19 mouse cellular contexts compared by ENCODE assay signal in the genomic region with DNA sequence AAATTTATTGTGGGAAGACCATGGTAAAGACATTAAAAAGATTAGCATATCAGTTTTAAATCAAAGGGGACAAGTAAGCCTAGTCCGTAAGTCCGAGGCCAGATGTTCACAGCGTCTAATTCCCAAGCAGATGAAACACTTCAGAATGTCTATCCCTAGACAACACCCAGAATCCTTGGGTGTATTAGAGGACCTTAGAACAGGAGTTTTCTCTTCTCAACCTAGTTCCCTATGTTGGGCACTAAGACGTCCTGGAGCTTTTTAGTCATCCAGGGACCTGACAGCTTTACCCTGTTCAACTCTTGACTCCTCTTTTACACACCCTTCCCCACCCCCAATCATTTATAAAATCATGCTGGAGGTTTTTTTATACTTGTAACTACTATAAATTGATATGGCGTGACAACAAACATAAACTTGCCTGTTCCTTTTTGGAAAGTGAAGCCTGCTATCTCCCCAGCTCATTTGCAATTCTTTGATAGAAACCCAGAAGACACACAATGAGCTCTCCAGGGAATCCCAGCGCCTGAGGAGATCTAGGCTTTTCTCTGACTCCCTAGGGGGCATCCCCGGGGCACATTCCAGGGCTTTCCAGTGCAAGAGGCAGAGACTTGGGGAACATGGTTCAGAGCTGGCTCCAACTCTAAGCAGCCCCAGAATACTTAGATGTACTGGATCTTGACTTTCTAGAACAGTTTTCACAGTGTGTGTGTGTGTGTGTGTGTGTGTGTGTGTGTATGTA.
DNase-seq lines count a peak whose midpoint lies in the region; ATAC-seq lines count a peak whose summit lies in the region.
"Had no signal": no experiment of that assay in that cellular context is flagged by ENCODE, and none has a peak within 500 bp of the region (broad histone marks: within the 10 kb centered on the region; RNA-seq: fewer than 3 reads in every experiment).

No protein-coding gene starts in this region.

- no peak for ATAC-seq in kidney, embryonic 14.5 days (ENCODE audit: low FRiP score, low TSS enrichment)
- ATAC-seq in neural tube, embryonic 15.5 days (ENCODE audit: low FRiP score) = no peak
- no peak for ATAC-seq in forebrain, embryonic 14.5 days
- ATAC-seq: hindbrain, postnatal 0 days had no signal

- H3K36me3 ChIP-seq in kidney, embryonic 14.5 days (ENCODE audit: control insufficient read depth, insufficient read depth, low read length) = no peaks in the 10 kb centered on the region
- no peaks in the 10 kb centered on the region for H3K36me3 ChIP-seq in neural tube, embryonic 15.5 days
- H3K36me3 ChIP-seq in forebrain, embryonic 14.5 days (ENCODE audit: control insufficient read depth, insufficient read depth, low read length) = no peaks in the 10 kb centered on the region
- H3K36me3 ChIP-seq: forebrain, embryonic 12.5 days; hindbrain, embryonic 10.5 days had no signal

- 52% methylated on average over 7 of the region's 7 CpGs for WGBS in kidney, embryonic 14.5 days
- WGBS in neural tube, embryonic 15.5 days = 29% methylated on average over 7 of the region's 7 CpGs
- WGBS in forebrain, embryonic 14.5 days = 41% methylated on average over 7 of the region's 7 CpGs

- DNase-seq in kidney, adult 9 months = peak; percentile 29
- DNase-seq in lung, postnatal 36 days = peak; percentile 16
- DNase-seq in lung, postnatal 14 days = no peak
- DNase-seq in Muller cell, postnatal 12 days (ENCODE audit: inconsistent ontology term) = peak; percentile 42
- DNase-seq in adipocyte (ENCODE audit: low spot score) = peak; percentile 25
- DNase-seq in forebrain, embryonic 14.5 days (ENCODE audit: low spot score) = no peak
- DNase-seq: cerebellum, adult 8-10 months; gastrocnemius, postnatal 14 days; heart, adult 2 months; layer of hippocampus, adult 9-11 months; left cerebral cortex, postnatal 4 days; liver; thymus, adult 2 months had no signal

- no peak overlapping the region for H3K27ac ChIP-seq in kidney, embryonic 14.5 days (ENCODE audit: low read depth, low read length)
- no peak overlapping the region for H3K27ac ChIP-seq in neural tube, embryonic 15.5 days (replicated peaks)
- no peak overlapping the region for H3K27ac ChIP-seq in forebrain, embryonic 14.5 days (ENCODE audit: low read depth, low read length)
- H3K27ac ChIP-seq: forebrain, embryonic 12.5 days; heart, adult 2 months; hindbrain, embryonic 10.5 days; hindbrain, postnatal 0 days; left cerebral cortex, adult 2 months had no signal

- H3K9ac ChIP-seq in kidney, embryonic 14.5 days (ENCODE audit: low read depth, low read length) = no peak overlapping the region
- H3K9ac ChIP-seq in neural tube, embryonic 15.5 days (replicated peaks) = no peak overlapping the region
- no peak overlapping the region for H3K9ac ChIP-seq in forebrain, embryonic 14.5 days (ENCODE audit: low read length)
- H3K9ac ChIP-seq: forebrain, embryonic 12.5 days had no signal

- H3K4me2 ChIP-seq in kidney, embryonic 14.5 days (replicated peaks; ENCODE audit: low read depth, low read length) = no peak overlapping the region
- H3K4me2 ChIP-seq in neural tube, embryonic 15.5 days = no peak overlapping the region
- no peak overlapping the region for H3K4me2 ChIP-seq in forebrain, embryonic 14.5 days (ENCODE audit: low read length)
- H3K4me2 ChIP-seq: forebrain, embryonic 12.5 days had no signal

- no peak overlapping the region for H3K4me3 ChIP-seq in kidney, embryonic 14.5 days (ENCODE audit: low read length)
- H3K4me3 ChIP-seq in neural tube, embryonic 15.5 days (replicated peaks) = no peak overlapping the region
- H3K4me3 ChIP-seq in forebrain, embryonic 14.5 days (ENCODE audit: low read depth, low read length) = no peak overlapping the region
- H3K4me3 ChIP-seq: forebrain, embryonic 12.5 days; heart, adult 2 months; hindbrain, embryonic 10.5 days; left cerebral cortex, adult 2 months had no signal

- H3K4me1 ChIP-seq in kidney, embryonic 14.5 days (ENCODE audit: control insufficient read depth, insufficient read depth, low read length) = peaks cover 8% of the 10 kb centered on the region; the same call in 1 of the 2 replicates
- H3K4me1 ChIP-seq in neural tube, embryonic 15.5 days = peaks cover 7% of the 10 kb centered on the region; the same call in 1 of the 2 replicates
- peaks cover 10% of the 10 kb centered on the region; the same call in 1 of the 2 replicates for H3K4me1 ChIP-seq in forebrain, embryonic 14.5 days (ENCODE audit: control insufficient read depth, insufficient read depth, low read length)

- no peaks in the 10 kb centered on the region for H3K27me3 ChIP-seq in kidney, embryonic 14.5 days (ENCODE audit: control insufficient read depth, insufficient read depth, low read length)
- H3K27me3 ChIP-seq in neural tube, embryonic 15.5 days (replicated peaks) = no peaks in the 10 kb centered on the region
- H3K27me3 ChIP-seq in forebrain, embryonic 14.5 days (replicated peaks; ENCODE audit: control insufficient read depth, insufficient read depth, low read length) = no peaks in the 10 kb centered on the region
- H3K27me3 ChIP-seq: forebrain, embryonic 12.5 days had no signal

- no peaks in the 10 kb centered on the region for H3K9me3 ChIP-seq in kidney, embryonic 14.5 days (ENCODE audit: control insufficient read depth, low read length)
- no peaks in the 10 kb centered on the region for H3K9me3 ChIP-seq in neural tube, embryonic 15.5 days (replicated peaks)
- no peaks in the 10 kb centered on the region for H3K9me3 ChIP-seq in forebrain, embryonic 14.5 days (replicated peaks; ENCODE audit: control insufficient read depth, low read length)
- H3K9me3 ChIP-seq: forebrain, embryonic 12.5 days; hindbrain, embryonic 10.5 days had no signal

Comparison
In these comparisons a context has a peak if more than half of its experiments do, and no peak if none do; other contexts are left out.
1. DNase-seq: peak in kidney, adult 9 months (single experiment), lung, postnatal 36 days (single experiment), Muller cell, postnatal 12 days (single experiment) and adipocyte (single experiment); none in lung, postnatal 14 days (single experiment) and forebrain, embryonic 14.5 days (single experiment).